Mouse (Mus musculus) kidney, adult 8-10 months (tissue): ENCODE results near the gene Gm49396.

Experiments
- DNase-seq, 2 experiments: peaks; one replicate each; pipeline ENCODE4 v3.0.0; 2022

Gm49396 gene

DNA sequence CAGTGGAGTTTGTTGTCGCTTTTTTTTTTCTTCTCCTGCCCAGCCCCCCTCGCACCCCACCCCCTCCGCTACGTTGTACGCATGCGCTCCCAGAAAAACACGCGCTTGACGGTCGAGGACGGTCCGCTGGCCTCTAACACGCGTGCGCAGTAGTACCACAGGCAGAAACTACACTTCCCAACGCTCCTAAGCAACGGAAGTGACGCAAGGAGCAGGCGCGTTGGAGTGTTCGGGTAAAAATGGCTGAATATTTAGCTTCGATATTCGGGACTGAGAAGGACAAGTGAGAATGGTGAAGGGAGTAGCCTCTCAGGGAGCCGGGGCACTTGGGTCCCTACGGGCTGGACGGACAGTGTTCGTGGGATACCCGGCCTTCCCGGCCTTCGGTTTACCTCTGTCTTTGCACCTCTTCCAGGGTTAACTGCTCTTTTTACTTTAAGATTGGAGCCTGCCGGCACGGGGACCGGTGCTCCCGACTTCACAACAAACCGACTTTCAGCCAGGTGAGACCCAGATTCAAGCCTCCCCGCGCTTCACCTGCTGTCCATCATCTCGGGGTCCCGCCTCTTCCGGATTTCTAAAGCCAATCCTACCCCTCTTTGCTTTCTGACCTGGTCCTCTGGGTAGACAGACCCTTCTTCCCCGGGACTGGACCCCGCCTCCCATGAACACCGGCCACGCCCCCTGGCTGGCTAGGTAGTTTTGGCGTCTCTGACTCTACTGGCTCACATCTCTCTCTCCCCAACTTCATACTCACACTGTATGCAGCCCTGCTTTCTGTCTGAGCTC, at the start of gene Gm49396, which contains the start of the genes U2af1l4 and Psenen:
Gene Gm49396 (plus strand): TSS at position 228 of the 789 bp plus-strand sequence.
Gene U2af1l4 (plus strand): TSS at position 185 of the 789 bp plus-strand sequence.
Gene Psenen (minus strand): TSS at position 511 of the 789 bp plus-strand sequence.
- DNase-seq, result peak; percentile 96 to 97

DNA sequence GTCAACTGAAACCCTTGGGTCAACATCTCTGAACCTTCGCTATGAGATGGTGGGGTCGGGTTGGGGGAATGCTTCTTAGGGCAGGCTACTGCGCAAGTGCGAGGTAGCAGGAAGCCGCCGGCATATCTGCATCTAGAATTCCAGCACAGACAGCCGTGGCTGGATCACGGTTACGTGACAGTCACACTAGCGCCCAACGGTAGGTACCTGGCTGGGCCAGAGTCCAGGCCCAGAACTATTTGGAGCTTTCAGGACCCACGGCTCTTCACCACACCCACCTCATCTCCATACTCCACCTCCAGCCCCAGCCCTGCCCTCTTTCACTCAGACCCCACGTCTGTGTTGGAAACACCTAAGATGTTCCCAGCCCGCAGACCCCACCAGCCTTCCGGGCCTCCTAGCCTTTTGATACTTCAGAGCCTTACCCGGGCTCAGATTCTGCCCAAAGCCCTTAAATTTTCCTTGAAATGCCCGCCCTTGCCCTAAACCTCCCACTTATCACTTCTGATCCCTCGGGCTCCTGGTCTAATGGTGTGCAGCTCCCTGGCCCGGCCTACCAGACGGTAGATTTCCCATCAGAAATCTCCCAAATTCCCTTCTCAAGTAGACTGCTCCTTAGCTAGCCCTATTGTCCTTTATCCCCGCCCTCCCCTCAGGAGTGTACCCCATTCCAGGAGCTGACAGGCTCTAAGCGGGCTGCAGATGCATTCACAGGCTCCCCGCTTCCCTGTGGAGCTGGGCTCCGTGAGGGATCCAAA, 48.0 kb upstream of the Gm49396 start:
- DNase-seq, result peak in 1 of 2 experiments; percentile 18

GRCm38 (mm10) chr7:30518325-30518724, 44.8 kb upstream of the Gm49396 start:
- DNase-seq, result no peak

DNA sequence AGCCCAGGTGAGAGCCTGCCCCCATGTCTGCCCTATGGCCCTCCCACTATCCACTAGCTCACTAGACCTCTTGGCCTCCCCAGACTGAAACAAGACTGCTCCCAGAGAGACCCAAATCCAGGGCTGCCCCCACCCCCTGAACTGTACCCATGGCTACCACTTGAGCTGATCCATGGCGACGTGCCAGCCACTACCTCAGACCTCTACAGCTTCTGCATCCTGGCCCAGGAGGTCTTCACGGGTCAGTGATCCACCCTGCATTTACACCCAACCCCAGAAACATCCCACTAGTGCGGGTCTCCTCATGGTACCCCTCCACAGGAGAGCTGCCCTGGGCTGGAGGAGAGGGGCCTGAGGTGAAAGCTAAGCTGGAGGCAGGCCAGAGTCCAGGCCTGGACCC, 42.7 kb upstream of the Gm49396 start:
- peak in 1 of 2 experiments; percentile 18 for DNase-seq

GRCm38 (mm10) chr7:30520856-30521255, 42.3 kb upstream of the Gm49396 start:
- no peak for DNase-seq

DNA sequence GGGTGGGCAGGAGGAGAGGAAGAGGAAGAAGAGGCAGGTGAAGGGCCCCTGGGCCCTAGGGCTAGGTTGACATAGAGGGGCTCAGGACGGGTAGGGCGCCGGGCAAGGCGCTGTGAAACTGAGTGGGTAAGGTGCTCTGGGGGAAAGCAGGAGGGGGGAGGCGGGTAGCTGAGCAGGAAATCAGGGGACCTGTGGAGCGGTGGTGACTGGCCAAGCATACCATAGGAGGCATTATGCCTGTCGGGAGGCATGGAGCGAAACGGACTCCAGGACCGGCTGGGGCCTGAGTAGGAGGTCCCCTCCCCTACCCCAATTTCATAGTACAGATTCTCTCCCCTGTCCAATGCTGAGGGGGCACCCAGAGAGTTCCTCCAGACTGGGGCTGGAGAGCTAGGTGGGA, 40.3 kb upstream of the Gm49396 start:
- no peak for DNase-seq

DNA sequence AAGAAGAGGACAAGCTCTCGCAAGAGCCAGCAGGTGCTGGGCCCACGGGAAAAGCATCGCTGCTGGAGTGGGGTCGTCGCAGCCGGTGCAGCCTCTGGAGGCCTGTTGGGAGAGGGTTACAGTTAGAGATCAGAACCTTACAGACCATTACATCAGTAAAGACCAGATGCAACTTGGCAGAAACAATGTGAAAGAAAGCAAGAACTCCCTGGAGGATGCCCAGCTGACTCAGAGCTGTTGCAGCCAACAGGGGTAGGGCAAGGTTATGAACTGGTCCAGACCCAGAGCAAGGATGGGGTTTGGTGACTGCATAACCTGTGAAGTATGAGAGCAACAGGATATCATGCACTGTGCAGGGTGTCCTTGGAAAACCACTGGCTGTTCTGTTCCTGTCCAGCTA, 38.7 kb upstream of the Gm49396 start:
- no peak for DNase-seq

- DNase-seq, result no peak
Observed at GRCm38 (mm10) chr7:30525954-30526353, 37.2 kb upstream of the Gm49396 start.

GRCm38 (mm10) chr7:30526399-30526798, 36.7 kb upstream of the Gm49396 start:
- no peak for DNase-seq

DNA sequence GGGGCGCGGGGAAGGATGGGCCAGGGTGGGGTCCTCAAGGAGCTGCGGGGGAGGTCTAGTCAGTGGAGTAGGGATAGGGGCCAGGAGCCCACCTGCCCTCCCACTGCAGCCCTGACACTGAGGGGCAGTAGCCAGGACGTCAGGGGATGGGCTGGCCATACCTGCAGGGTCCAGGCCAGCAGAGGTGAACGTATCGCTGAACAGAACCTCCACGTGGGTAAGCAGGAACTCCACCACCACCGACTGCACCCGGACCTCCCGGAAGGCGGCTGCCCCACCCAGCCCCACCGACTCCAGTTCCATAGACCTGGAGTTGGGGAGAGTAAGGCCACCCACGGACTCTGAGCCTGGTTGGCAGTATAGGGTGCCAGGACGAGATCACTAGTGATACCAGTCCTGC, 36.2 kb upstream of the Gm49396 start:
- no peak for DNase-seq

DNA sequence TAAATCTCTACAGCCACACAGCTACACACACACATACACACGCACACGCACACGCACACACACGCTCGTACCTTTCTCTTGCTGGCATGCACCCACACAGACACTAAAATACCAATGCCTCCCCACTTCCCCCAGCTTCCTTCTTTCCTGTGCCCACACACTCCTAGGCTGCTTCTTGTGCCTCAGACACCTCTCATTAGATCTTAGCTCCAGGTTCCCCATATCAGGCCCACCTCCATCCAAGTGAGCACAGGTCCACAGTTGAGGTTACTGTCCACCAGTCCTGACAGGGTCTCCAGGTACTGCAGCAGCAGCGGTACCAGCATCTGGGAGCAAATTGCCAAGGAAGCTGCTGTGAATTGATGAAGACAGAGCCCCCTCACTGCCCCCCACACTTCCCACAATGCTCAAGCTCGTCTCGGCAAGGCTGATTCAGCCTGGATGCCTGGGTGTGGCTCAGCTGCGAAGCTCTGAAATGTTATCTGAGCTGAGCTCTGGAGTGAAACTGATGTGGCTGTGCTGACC, 31.8 kb upstream of the Gm49396 start:
- no peak for DNase-seq

- DNase-seq, result peak; percentile 67 to 68
Observed at GRCm38 (mm10) chr7:30532931-30533330, 30.2 kb upstream of the Gm49396 start.

GRCm38 (mm10) chr7:30533941-30534632, 29.1 kb upstream of the Gm49396 start:
- no peak for DNase-seq

- peak; percentile 94 to 96 for DNase-seq
Observed at GRCm38 (mm10) chr7:30534633-30535577, 28.2 kb upstream of the Gm49396 start, which contains the start of gene Arhgap33. Gene Arhgap33 (minus strand): TSS chr7:30535060.

GRCm38 (mm10) chr7:30540572-30540971, 22.6 kb upstream of the Gm49396 start:
- DNase-seq, result no peak

- DNase-seq, result no peak
Observed at GRCm38 (mm10) chr7:30544327-30544726, 18.8 kb upstream of the Gm49396 start.

- DNase-seq, result no peak
Observed at GRCm38 (mm10) chr7:30549880-30550279, 13.3 kb upstream of the Gm49396 start.

DNA sequence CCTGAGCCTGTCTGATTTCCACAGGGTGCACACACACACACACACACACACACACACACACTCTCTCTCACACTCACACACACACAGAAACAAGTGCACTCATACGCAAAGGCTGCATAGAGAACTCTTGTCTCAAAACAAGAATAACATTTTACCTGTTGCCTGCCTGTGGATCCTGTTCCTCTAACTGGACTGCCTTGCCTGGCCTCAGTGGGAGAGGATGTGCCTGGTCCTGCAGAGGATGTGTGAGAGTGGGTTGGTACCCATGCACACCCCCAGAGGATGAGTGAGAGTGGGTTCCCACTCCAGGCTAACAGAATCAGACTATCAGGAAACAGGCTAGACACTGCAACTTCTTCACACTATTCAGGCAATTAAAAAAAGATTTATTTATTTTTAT, 12.5 kb upstream of the Gm49396 start:
- DNase-seq, result no peak

DNA sequence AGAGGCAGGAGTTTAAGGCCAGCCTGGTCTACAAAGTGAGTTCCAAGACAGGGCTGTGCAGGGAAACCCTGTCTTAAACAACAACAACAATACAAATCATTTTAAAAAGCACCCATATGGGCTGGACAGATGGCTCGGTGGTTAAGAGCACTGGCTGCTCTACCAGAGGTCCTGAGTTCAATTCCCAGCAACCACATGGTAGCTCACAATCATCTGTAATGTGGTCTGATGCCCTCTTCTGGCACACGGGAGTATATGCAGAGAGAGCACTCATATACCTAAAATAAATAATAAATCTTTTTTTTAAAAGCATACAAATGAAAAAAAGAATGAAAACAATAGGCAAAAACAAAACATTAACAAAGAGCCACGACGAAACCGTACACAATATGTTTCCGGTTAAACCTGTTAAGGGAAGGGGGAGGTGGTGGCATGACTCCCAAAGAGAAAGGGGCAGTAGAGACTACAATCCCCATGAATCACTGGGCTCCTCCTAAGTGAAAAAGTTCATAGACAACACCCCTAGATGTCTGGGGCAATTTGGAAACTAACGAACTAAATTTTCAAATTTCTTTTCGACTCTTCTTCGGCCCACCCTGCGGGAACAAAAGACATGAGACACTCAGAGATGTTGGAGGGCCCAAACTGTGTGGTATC, 11.6 kb upstream of the Gm49396 start:
- DNase-seq, result no peak

DNA sequence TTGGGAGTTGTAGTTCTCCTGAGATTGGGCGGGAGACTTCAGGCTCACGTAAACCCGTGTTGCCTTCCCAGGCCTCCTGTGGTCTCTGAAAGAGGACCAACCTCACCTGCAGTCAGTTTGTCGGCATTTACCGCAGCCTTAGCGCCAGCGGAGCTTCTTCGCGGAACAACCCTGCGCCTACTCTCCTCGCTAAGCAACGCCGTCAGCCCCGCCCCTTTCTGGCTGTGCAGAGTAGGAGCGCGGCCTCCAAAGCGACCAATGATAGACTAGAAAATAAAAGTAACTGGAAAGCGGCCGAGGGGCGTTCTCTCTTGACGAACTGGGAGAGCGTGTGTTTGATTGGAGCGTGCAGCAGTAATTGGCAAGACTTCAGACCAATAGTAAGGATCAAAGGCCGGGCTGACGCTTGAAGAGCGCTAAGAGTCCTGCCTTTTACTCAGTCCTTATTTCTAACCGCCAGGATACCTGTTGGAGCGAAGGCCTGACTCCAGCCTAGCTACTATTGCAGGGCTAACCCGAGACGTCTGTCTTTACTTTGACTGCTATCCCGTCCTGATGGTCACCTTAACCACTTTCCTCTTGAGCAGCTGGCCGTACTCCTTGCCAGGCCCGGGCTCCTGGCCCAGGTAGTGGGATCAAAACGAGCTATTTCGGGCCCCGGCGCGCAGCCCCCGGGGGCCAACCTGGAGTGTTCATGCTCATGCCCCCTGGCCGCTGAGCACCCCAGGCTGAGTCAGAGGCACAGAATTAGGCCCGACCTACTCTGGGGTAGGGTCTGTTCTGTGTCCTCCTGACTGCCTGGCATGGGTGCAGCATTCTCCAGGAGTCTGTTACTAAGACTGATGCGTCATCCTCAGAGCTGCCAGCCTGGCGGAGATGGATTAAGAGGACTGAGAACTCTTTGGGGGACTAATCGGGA, 10.8 kb upstream of the Gm49396 start, which contains the start of the genes Hspb6 and Proser3:
Gene Hspb6 (plus strand): TSS at position 77 of the 919 bp plus-strand sequence.
Gene Proser3 (minus strand): TSS at position 198 of the 919 bp plus-strand sequence.
- DNase-seq, result peak; percentile 98
